Mouse (Mus musculus): ENCODE measurements at regions not wholly inside any gene's neighbourhood (a gene's known extent, or its start where the extent isn't known, plus 50 kb on each side); places are given as distances from the start of the nearest gene placed in this dataset.

DNA sequence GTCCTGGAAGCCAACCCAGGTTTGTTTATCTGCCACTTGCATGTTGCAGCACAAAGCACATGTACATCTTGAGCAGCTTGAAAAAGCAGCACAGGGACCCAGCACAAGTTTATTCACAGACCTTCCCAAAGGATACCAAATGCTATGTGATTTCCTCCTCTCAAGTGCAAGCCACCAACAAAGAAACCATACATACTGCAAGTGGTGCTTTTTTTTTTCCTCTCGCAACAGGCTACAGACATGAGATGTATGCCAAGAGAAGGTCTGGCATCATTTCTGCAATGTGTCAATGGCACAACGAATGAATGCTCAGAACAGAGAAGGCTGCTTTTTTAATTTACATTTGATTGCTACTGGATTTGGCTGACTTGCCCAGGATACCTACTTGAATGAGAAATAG is 63.8 kb upstream of the Rai2 start:
- H3K4me3 ChIP-seq, result no peak overlapping the region
- DNase-seq (ENCODE audit: extremely low spot score, low spot score), result no peak
- H3K27ac ChIP-seq, result no peak overlapping the region
- H3K4me1 ChIP-seq, result no peaks in the 10 kb centered on the region
- no peaks in the 10 kb centered on the region for H3K9me3 ChIP-seq
- H3K36me3 ChIP-seq (replicated peaks), result no peaks in the 10 kb centered on the region
- H3K27me3 ChIP-seq (ENCODE audit: poor library complexity, severe bottlenecking), result peaks cover 93% of the 10 kb centered on the region
- 83% methylated on average over 2 of the region's 2 CpGs for WGBS

DNA sequence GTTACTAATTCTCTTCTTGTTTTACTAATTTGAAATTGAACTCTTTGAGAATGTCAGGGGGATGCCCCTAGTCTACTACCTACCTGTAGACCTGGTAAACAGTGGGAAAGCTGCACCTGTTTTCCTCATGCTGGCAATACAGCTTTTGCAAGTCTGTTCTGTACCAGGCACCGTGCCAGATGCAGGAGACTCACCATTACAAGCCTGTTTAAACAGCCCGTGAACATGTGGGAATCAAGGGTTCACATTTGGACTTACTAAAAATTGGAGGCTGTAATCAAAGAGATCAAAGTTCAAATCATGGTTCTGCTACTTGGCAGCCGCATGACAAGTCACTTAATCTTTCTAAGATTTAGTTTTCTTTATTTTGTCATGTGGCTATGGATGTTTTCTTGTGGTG is 56.8 kb upstream of the Rai2 start:
- WGBS, result 89% methylated on average over 3 of the region's 3 CpGs
- no peak for DNase-seq (ENCODE audit: extremely low spot score, low spot score)
- Histone ChIP-seq H3K9me3 (no peaks in the 10 kb centered on the region), H3K4me3 (no peak overlapping the region), H3K4me1 (no peaks in the 10 kb centered on the region), H3K27me3 (ENCODE audit: poor library complexity, severe bottlenecking) (peaks cover 91% of the 10 kb centered on the region), H3K36me3 (replicated peaks) (no peaks in the 10 kb centered on the region), H3K27ac (no peak overlapping the region)

DNA sequence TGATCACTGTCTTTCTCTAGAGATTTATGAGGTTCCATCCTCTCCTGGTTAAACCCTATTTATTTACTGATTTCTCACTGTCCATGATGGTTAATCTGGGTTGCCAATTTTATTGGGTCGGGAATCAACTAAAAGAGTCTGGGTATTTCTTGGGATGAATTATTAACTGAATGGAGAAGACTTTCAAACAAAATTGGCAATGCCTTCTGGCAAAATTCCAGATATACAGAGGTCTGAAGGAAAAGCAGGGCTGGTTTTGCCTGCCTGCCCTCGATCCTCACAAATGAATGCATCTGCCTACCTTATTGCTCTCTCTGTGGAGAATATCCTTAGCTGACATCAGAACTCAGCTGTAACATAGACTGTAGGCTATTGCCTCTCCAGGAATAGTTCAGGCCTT is 54.9 kb upstream of the Rai2 start:
- H3K27ac ChIP-seq, result no peak overlapping the region
- H3K4me1 ChIP-seq, result no peaks in the 10 kb centered on the region
- no peak overlapping the region for H3K4me3 ChIP-seq
- H3K9me3 ChIP-seq, result no peaks in the 10 kb centered on the region
- 88% methylated on average over 2 of the region's 2 CpGs for WGBS
- no peaks in the 10 kb centered on the region for H3K36me3 ChIP-seq (replicated peaks)
- peaks cover 91% of the 10 kb centered on the region for H3K27me3 ChIP-seq (ENCODE audit: poor library complexity, severe bottlenecking)
- DNase-seq (ENCODE audit: extremely low spot score, low spot score), result no peak

All from forebrain, embryonic 10.5 days (tissue).